Mouse (Mus musculus) midbrain, embryonic 12.5 days (tissue): ENCODE measurements around the gene Tbx6. TPM values are rescaled to one million over a fixed set of nuclear protein-coding genes. Genes with fewer than 3 reads are reported as not detected.
A peak's percentile ranks its signal among the peaks of the same experiment; 100 is the strongest.

ENCODE experiments used
- ATAC-seq: fragments of 200-750 bp; cut with Nextera tagmentation; 2 replicates; pipeline ENCODE4 v1.8.0; 2017; ENCODE audit warnings: low read depth, moderate TSS enrichment, moderate library complexity; ENCODE audit not compliant: low FRiP score
- H3K27ac ChIP-seq: fragments of 300-500 bp; sonication (generic); replicated peaks from 2 replicates; pipeline ENCODE4 v1.5.1; 2016; ENCODE audit warnings: mild to moderate bottlenecking
- H3K27me3 ChIP-seq: fragments of 300-500 bp; sonication (generic); 2 replicates; pipeline ENCODE4 v1.6.1; 2016; ENCODE audit warnings: mild to moderate bottlenecking
- H3K36me3 ChIP-seq: fragments of 300-500 bp; sonication (generic); 2 replicates; pipeline ENCODE4 v1.6.1; 2016
- H3K4me1 ChIP-seq: fragments of 300-500 bp; sonication (generic); 2 replicates; pipeline ENCODE4 v1.6.1; 2016
- H3K4me2 ChIP-seq: fragments of 300-500 bp; sonication (generic); replicated peaks from 2 replicates; pipeline ENCODE4 v1.6.1; 2016; ENCODE audit warnings: mild to moderate bottlenecking, moderate library complexity
- H3K4me3 ChIP-seq: fragments of 300-500 bp; sonication (generic); 2 replicates; pipeline ENCODE4 v1.5.1; 2016; ENCODE audit warnings: mild to moderate bottlenecking
- H3K9ac ChIP-seq: fragments of 300-500 bp; sonication (generic); replicated peaks from 2 replicates; pipeline ENCODE4 v1.6.1; 2016; ENCODE audit warnings: mild to moderate bottlenecking, moderate library complexity
- H3K9me3 ChIP-seq: fragments of 300-500 bp; sonication (generic); 2 replicates; pipeline ENCODE4 v1.6.1; 2016; ENCODE audit warnings: mild to moderate bottlenecking
- whole genome bisulfite sequencing: fragments of 180-500 bp; shearing (Covaris S2); methylation state at CpG from one replicate; pipeline ENCODE4 v1.1.7; 2016; 5-methylcytosine and 5-hydroxymethylcytosine counted together
- polyA plus RNA-seq: library from polyadenylated mRNA; unstranded; fragments of >200 nt; fragmentation: Nextera tagmentation; extraction: Ambion mirVana; gene quantifications from 2 replicates; pipeline ENCODE4 v1.2.1, GENCODE M21; 2016

Tbx6 gene
- polyA plus RNA-seq, 1 experiment from 2014 or later, result 0.64 TPM

DNA sequence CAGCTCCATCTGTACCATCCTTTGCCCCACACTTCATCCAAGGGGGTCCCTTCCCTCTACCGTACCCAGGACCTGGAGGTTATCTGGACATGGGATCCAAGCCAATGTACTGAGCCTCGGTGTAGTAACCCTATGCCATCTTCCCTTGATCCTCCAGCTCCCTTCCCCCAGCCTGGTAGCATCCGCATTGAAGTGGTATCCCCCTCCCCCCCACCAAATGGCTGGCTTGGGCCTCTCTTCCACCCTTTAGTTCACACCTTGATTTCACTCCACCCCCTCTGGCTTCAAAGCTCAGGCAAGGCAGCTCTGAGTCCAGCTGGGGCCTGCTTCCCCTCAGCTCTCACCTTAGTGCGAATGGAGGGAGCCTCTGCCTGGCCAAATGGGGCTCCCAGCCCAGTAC, 3.8 kb downstream of the Tbx6 start:
- Histone ChIP-seq H3K9me3 (no peaks in the 10 kb centered on the region), H3K9ac (no peak overlapping the region), H3K4me1 (peaks cover 14% of the 10 kb centered on the region), H3K36me3 (peaks cover 65% of the 10 kb centered on the region), H3K27me3 (no peaks in the 10 kb centered on the region), H3K4me3 (no peak overlapping the region), H3K27ac (no peak overlapping the region), H3K4me2 (no peak overlapping the region)
- 89% methylated on average over 4 of the region's 4 CpGs for WGBS
- no peak for ATAC-seq

DNA sequence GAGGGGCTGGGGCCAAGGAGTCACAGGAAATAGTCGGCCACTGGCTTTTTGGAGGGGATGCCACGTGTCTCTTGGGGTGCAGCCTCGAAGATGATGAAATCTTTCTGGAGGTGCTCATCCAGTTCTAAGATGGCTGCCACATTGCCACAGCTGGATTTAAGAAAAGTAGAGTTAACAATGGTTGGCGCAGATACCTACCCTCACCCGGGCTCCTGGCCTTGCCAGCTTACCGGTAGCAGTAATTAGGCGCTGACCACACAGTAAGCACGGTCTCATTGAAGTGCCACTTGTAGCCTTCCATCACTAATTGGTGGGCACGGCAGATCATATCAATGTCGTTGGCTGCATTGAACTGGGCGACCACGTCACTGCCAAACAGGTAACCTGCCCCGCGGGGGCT, 4.9 kb downstream of the Tbx6 start:
- Histone ChIP-seq H3K27ac (no peak overlapping the region), H3K4me3 (no peak overlapping the region), H3K9me3 (no peaks in the 10 kb centered on the region), H3K9ac (no peak overlapping the region), H3K4me2 (no peak overlapping the region), H3K4me1 (peaks cover 16% of the 10 kb centered on the region), H3K27me3 (no peaks in the 10 kb centered on the region), H3K36me3 (peaks cover 68% of the 10 kb centered on the region)
- no peak for ATAC-seq
- WGBS, result 91% methylated on average over 14 of the region's 14 CpGs

DNA sequence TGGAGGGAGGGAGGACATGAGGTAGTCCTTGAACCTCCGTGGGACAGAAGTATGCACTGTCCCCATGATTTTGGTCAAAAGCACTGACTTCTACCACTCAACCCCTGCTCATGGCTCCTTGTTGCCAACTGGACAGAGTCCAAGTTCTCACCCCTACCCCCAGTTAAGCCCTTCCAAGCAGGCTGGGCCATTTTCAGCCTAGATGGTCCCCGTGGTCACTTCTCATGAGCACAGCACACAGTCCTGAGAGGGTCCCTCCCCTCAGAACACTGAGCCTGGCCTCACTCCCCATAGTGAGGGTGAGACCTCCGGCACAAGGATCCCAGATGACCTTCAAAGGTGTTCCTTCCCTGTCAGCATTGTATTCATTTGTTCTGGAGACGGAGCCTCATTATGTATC, 7.9 kb downstream of the Tbx6 start:
- H3K36me3 ChIP-seq, result peaks cover 63% of the 10 kb centered on the region
- H3K4me1 ChIP-seq, result peaks cover 20% of the 10 kb centered on the region
- no peak overlapping the region for H3K27ac ChIP-seq
- no peaks in the 10 kb centered on the region for H3K9me3 ChIP-seq
- H3K4me2 ChIP-seq, result no peak overlapping the region
- ATAC-seq, result no peak
- WGBS, result 94% methylated on average over 4 of the region's 4 CpGs
- no peaks in the 10 kb centered on the region for H3K27me3 ChIP-seq
- no peak overlapping the region for H3K9ac ChIP-seq
- H3K4me3 ChIP-seq, result no peak overlapping the region

DNA sequence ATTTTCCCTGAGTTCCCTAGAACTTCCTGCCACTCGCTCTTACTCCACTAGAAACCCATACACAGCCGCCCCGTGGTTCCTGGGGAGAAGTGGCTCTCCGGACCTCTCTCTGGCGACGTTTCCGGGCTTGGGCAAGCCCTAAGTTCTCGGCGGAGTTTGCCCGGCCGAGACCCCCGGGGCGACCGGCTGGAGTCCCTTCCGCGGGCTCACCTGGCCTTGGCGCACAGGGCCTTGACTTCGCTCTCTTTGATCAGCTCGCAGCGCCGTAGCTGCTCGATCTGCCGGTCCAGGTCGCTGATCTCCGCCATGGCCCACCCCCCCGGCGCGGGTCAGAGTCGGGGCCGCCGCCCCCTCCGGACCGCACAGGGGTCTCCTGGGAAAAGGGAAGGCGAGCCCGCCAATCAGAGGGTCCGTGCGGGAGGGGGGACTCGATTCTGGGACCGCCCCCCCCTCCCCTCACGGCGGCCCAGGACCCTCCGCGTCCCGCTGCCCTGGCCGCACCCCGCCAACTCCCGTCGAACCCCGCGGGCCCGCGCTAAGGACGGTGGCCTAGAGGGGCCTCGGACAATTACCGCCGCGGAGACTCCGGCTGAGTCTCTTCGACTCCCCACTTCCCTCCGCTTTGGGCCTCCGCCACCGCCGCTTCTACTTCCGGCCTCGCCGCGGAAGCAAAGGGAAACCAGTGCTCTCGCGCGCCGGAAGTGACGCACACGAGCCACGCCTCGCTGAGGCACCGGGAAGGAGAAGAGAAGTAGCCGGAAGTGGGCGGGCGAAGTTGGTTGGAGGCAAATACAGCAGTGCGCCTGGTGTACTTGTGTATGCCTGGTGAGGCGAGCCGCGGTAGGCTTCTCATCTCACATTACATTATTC, 10.8 kb downstream of the Tbx6 start, which contains the start of gene Ppp4c:
TSS of gene Ppp4c (minus strand) at position 646 of the 870 bp plus-strand sequence.
- peaks cover 32% of the 10 kb centered on the region for H3K4me1 ChIP-seq

DNA sequence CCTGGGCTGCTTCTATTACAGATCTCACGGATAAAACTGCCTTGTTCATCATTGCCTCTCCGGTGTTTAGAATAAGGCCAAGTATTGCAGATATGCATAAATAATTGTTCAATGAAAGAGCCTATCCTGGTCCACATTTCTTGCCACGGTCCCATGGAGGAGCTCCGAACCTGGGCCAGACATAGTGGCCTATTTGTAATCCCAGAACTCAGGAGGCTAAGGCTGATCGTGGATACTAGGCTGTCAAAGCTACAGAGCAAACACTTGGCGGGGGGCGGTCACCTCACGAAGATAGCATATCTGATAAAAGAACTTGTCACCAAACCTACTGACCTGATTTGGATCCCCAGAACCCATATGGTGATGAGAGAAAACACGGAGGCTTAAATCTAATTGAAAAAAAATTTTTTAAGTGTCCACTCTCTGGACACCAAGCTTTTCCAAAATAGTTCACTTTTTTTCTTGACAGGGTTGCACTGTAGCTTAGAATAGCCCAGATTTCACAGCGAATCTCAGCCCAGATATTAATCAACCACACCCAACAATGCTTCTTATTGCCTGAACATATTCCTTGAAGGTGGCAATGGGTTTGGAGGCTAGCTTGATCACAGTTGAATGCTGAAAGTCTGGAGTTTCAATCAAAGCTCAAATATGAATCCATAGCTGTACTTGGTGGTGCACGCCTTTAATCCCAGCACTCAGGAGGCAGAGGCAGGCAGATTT, 11.6 kb downstream of the Tbx6 start:
- ATAC-seq, result peak; percentile 42
- peak overlapping the region; percentile 80 for H3K4me2 ChIP-seq
- peak overlapping the region; percentile 37; the same call in 1 of the 2 replicates for H3K9ac ChIP-seq
- H3K4me3 ChIP-seq, result peak overlapping the region; percentile 93
- 30% methylated on average over 11 of the region's 11 CpGs for WGBS
- no peaks in the 10 kb centered on the region for H3K9me3 ChIP-seq
- H3K27me3 ChIP-seq, result no peaks in the 10 kb centered on the region
- peaks cover 40% of the 10 kb centered on the region for H3K4me1 ChIP-seq
- H3K36me3 ChIP-seq, result peaks cover 60% of the 10 kb centered on the region
- peak overlapping the region; percentile 93 for H3K27ac ChIP-seq

More for the DNA sequence above, 10.8 kb downstream of the Tbx6 start, which contains the start of gene Ppp4c:
- ATAC-seq, result peak; percentile 93
- WGBS, result under 1% methylated on average over 71 of the region's 83 CpGs
- H3K27ac ChIP-seq, result peak within 1 kb of the TSS; percentile 93
- no peaks in the 10 kb centered on the region for H3K9me3 ChIP-seq
- H3K9ac ChIP-seq, result peak within 1 kb of the TSS; percentile 91
- H3K4me3 ChIP-seq, result peak within 1 kb of the TSS; percentile 93
- H3K36me3 ChIP-seq, result peaks cover 63% of the 10 kb centered on the region
- peak within 1 kb of the TSS; percentile 80 for H3K4me2 ChIP-seq
- no peaks in the 10 kb centered on the region for H3K27me3 ChIP-seq

DNA sequence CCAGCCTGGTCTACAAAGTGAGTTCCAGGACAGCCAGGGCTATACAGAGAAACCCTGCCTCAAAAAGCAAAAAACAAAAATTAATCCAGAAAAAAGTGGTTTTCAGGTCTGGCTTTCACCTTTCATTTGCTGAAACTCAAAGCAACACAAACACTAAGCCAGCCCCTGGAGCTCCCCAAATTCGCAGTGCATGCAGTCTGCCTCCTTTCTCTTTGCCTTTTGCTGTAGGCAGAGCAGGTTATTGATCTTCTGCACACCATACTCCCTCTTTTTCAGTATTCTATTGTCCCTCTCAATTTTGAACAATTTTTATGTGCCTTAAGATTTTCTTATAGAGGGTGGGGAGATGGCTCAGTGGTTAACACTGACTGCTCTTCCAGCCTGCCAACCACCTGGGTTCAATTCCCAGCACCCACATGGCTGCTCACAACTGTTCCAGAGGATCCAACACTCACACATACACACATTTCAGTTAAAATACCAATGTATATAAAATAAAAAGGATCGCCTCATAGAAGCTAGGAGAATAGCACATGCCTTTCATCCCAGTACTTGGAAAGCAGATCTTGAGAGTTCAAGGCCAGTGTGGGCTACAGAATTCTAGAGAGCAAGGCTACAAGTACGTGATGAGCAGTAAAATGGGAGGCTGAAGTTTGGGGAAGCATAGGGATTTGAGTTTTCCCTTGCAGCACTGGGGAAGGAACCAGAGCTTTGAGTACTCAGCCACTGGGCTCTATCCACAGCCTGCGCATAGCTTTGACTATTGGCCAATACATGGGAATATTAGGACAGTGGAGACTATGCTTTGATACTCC, 12.4 kb downstream of the Tbx6 start:
- Histone ChIP-seq H3K4me1 (peaks cover 46% of the 10 kb centered on the region), H3K27ac (no peak overlapping the region), H3K4me3 (no peak overlapping the region), H3K36me3 (peaks cover 52% of the 10 kb centered on the region), H3K9ac (no peak overlapping the region), H3K9me3 (no peaks in the 10 kb centered on the region), H3K4me2 (no peak overlapping the region), H3K27me3 (no peaks in the 10 kb centered on the region)
- no peak for ATAC-seq
- WGBS, result 75% methylated on average over 4 of the region's 4 CpGs

DNA sequence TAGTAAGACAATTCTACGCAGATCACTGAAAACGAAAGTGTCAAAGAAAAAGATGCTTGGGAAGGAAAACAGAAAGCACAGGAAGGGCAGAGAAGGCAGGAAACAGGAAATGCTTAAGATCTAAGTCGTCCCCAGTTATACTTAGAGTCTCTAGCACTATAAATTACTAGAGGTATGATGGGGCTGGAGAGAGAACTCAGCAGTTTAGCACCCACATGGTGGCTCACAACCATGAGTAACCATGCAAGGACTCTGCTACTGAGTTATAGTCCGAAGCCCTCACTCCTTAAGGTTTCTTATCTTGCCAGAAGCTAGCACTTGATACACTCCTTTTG, 13.0 kb downstream of the Tbx6 start:
- WGBS, result 79% methylated on average over 4 of the region's 4 CpGs
- no peak overlapping the region for H3K27ac ChIP-seq
- no peak overlapping the region for H3K4me2 ChIP-seq
- H3K27me3 ChIP-seq, result no peaks in the 10 kb centered on the region
- H3K4me1 ChIP-seq, result peaks cover 46% of the 10 kb centered on the region
- peaks cover 46% of the 10 kb centered on the region for H3K36me3 ChIP-seq
- no peak for ATAC-seq
- H3K4me3 ChIP-seq, result no peak overlapping the region
- no peak overlapping the region for H3K9ac ChIP-seq
- no peaks in the 10 kb centered on the region for H3K9me3 ChIP-seq

DNA sequence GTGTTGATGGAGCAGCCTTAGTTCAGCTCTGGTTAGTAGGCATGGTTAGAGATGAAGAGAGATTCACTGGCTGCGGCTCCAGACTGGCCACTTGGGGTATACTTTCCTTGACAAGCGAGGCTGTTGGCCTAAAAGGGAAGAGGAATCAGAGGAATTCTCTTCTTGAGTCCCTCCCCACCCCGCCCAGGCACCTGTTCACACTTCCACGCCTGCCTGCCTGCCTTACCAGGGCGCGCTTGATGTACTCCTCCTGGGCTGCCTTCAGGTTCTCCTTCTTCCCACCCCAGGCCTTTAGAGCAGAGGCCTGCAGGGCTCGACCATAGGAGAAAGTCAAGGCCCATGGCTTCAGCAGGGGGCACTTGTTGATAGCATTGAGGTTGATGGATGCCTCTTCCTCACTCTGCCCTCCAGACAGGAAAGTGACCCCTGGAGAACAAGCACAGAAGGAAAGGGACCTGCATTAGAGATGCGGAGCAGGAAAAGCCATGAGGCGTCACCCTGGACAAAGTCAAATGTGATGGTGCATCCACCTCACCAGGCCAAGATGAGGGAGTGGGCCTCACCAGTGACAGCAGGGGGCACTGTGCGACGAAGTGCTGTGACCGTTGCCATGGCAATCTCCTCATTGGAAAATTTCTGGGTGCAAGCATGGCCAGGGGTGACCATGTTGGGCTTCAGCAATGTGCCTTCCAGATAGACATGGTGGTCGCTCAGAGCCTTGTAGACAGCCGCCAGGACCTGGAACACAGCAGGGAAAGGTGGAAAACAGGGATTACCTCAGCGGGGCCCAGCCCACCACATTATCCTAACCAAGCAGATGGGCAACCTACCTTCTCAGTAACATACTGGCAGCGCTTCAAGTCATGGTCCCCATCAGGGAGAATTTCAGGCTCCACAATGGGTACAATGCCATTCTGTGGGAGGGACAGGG, 14.4 kb downstream of the Tbx6 start:
- H3K4me2 ChIP-seq, result no peak overlapping the region
- peaks cover 51% of the 10 kb centered on the region for H3K4me1 ChIP-seq

DNA sequence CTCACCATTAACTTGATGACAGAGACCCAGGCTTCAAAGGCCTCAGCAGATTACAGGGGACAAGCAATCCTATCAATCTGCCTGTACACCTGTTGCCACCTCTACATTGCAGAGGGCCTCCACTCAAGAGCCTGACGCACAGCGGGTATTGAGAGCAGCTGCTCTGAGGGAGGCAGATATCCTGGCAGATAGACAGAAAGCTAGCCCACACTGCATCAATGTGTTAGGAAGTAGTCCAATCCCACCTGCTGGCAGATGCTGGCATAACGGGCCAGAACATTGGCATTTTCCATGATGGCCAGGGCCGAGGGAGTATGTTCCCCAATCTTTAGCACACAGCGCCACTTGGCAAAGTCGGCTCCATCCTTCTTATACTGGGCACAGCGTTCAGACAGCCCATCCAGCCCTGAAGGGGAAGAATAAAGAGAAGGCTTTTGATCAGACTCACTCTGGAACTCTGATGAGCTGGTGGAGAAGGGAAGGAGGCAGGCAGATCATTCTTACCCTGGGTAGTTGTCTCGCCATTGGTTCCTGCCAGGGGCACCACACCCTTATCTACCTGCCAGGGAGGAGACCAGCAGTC, 15.2 kb downstream of the Tbx6 start:
- Histone ChIP-seq H3K4me1 (peaks cover 46% of the 10 kb centered on the region), H3K4me2 (no peak overlapping the region), H3K27ac (0 out of 2 replicates have a peak overlapping the region, but pooled peaks have one; percentile 6), H3K4me3 (no peak overlapping the region), H3K9me3 (no peaks in the 10 kb centered on the region), H3K27me3 (no peaks in the 10 kb centered on the region), H3K36me3 (peaks cover 35% of the 10 kb centered on the region), H3K9ac (0 out of 2 replicates have a peak overlapping the region, but pooled peaks have one; percentile 31)
- WGBS, result 79% methylated on average over 8 of the region's 8 CpGs
- ATAC-seq, result no peak

More for the DNA sequence above, 14.4 kb downstream of the Tbx6 start:
- Histone ChIP-seq H3K27me3 (no peaks in the 10 kb centered on the region), H3K9ac (0 out of 2 replicates have a peak overlapping the region, but pooled peaks have one; percentile 31), H3K27ac (0 out of 2 replicates have a peak overlapping the region, but pooled peaks have one; percentile 6), H3K4me3 (no peak overlapping the region), H3K36me3 (peaks cover 35% of the 10 kb centered on the region), H3K9me3 (no peaks in the 10 kb centered on the region)
- 87% methylated on average over 16 of the region's 16 CpGs for WGBS
- ATAC-seq, result no peak

DNA sequence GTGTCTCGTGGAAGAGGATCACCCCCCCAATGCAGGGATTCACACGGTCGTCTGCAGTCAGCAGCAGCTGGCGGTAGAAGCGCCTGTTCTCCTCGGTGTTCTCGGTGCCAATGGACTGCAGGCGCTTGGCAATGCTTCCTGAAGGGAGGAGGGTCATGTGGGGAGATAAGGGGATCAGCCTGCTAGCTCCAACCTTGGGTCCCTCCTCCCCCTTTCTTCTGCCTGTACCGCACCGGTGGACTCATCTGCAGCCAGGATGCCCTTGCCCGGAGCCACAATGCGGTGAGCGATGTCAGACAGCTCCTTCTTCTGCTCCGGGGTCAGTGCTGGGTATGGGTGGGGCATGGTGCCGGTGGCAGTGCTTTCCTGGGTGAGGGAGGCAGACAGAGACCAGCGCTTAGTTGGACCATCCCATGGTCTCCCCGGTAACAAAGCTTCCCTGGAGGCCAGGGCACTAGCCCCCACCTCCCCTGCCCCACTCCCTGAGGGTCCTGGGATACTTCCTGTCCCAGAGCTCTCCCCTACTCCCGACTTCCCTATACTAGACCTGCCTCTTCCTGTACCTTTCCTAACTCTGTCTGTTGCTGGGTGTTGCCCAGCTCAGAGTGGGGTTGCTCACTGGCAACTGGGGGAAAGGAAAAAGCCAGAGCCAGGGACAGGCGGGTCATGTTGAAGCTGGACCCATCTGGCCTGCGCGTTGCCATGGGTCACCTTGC, 16.3 kb downstream of the Tbx6 start, which contains the start of gene Fam57b:
TSS of gene Fam57b (plus strand) at position 258 of the 716 bp plus-strand sequence.
- 33% methylated on average over 21 of the region's 21 CpGs for WGBS
- ATAC-seq, result no peak
- Histone ChIP-seq H3K9me3 (no peaks in the 10 kb centered on the region), H3K4me2 (peak within 1 kb of the TSS; percentile 81), H3K36me3 (peaks cover 35% of the 10 kb centered on the region), H3K27ac (peak within 1 kb of the TSS; percentile 94), H3K9ac (peak within 1 kb of the TSS; percentile 79), H3K4me1 (peaks cover 43% of the 10 kb centered on the region), H3K4me3 (peak within 1 kb of the TSS; percentile 67), H3K27me3 (no peaks in the 10 kb centered on the region)
